28 mouse cellular contexts compared by ENCODE assay signal in genomic region chr16:57295216-57295934, GRCm38 (mm10). TPM values are rescaled to one million over a fixed set of nuclear protein-coding genes. Genes with fewer than 3 reads are reported as not detected.
DNase-seq lines count a peak whose midpoint lies in the region; ATAC-seq and TF ChIP-seq lines count a peak whose summit lies in the region.
"Had no signal": no experiment of that assay in that cellular context is flagged by ENCODE, and none has a peak within 500 bp of the region (broad histone marks: within the 10 kb centered on the region; RNA-seq: fewer than 3 reads in every experiment).

No protein-coding gene starts in this region.

- H3K36me3 ChIP-seq in kidney, embryonic 16.5 days (ENCODE audit: insufficient read depth, low read length) = no peaks in the 10 kb centered on the region
- H3K36me3 ChIP-seq in kidney, embryonic 15.5 days = no peaks in the 10 kb centered on the region
- no peaks in the 10 kb centered on the region for H3K36me3 ChIP-seq in CH12.LX (replicated peaks in 1 of 2; ENCODE audit: control insufficient read depth in 1 of 2, insufficient read depth in 1 of 2, low read length in 1 of 2)
- no peaks in the 10 kb centered on the region for H3K36me3 ChIP-seq in hindbrain, embryonic 16.5 days (ENCODE audit: control insufficient read depth, insufficient read depth, low read length)
- H3K36me3 ChIP-seq: embryonic facial prominence, embryonic 13.5 days; embryonic facial prominence, embryonic 15.5 days; forebrain, embryonic 10.5 days; forebrain, embryonic 12.5 days; G1E had no signal

- WGBS in kidney, embryonic 16.5 days = 81% methylated on average over 10 of the region's 10 CpGs
- WGBS in kidney, embryonic 15.5 days = 79% methylated on average over 10 of the region's 10 CpGs
- 66% methylated on average over 10 of the region's 10 CpGs for WGBS in lung, adult 2 months
- WGBS in hindbrain, embryonic 16.5 days = 89% methylated on average over 10 of the region's 10 CpGs

- no peaks in the 10 kb centered on the region for H3K79me2 ChIP-seq in CH12.LX (replicated peaks; ENCODE audit: control insufficient read depth, extremely low read depth, insufficient read depth, poor library complexity, severe bottlenecking)

- H3K27me3 ChIP-seq in kidney, embryonic 16.5 days (ENCODE audit: insufficient read depth, low read length) = no peaks in the 10 kb centered on the region
- H3K27me3 ChIP-seq in kidney, embryonic 15.5 days = no peaks in the 10 kb centered on the region
- H3K27me3 ChIP-seq in CH12.LX (replicated peaks) (no peaks in the 10 kb centered on the region), Patski (no peaks in the 10 kb centered on the region)
- no peaks in the 10 kb centered on the region for H3K27me3 ChIP-seq in hindbrain, embryonic 16.5 days (replicated peaks; ENCODE audit: control insufficient read depth, insufficient read depth, low read length)
- H3K27me3 ChIP-seq: embryonic facial prominence, embryonic 13.5 days; embryonic facial prominence, embryonic 15.5 days; forebrain, embryonic 12.5 days had no signal

- no peak overlapping the region for H3K9ac ChIP-seq in kidney, embryonic 16.5 days (replicated peaks; ENCODE audit: low read length)
- H3K9ac ChIP-seq in kidney, embryonic 15.5 days = no peak overlapping the region
- no peak overlapping the region for H3K9ac ChIP-seq in CH12.LX (ENCODE audit: insufficient read depth, low read depth)
- no peak overlapping the region for H3K9ac ChIP-seq in hindbrain, embryonic 16.5 days (ENCODE audit: low read depth, low read length)
- H3K9ac ChIP-seq: embryonic facial prominence, embryonic 13.5 days; embryonic facial prominence, embryonic 15.5 days; forebrain, embryonic 12.5 days had no signal

- ATAC-seq in kidney, embryonic 16.5 days (ENCODE audit: low FRiP score, low TSS enrichment) = 0 out of 2 replicates have a peak, but pooled peaks have one; percentile 4
- ATAC-seq in kidney, embryonic 15.5 days (replicated peaks; ENCODE audit: low FRiP score) = no peak
- ATAC-seq in Patski = peak; percentile 31
- ATAC-seq in hindbrain, embryonic 16.5 days = no peak
- ATAC-seq: forebrain, embryonic 14.5 days; forebrain, embryonic 16.5 days had no signal

- no peaks in the 10 kb centered on the region for H3K9me3 ChIP-seq in kidney, embryonic 16.5 days (ENCODE audit: low read length)
- no peaks in the 10 kb centered on the region for H3K9me3 ChIP-seq in kidney, embryonic 15.5 days (replicated peaks)
- H3K9me3 ChIP-seq in CH12.LX (replicated peaks; ENCODE audit: low read length) = peaks cover 2% of the 10 kb centered on the region
- no peaks in the 10 kb centered on the region for H3K9me3 ChIP-seq in hindbrain, embryonic 16.5 days (ENCODE audit: control insufficient read depth, low read length)
- H3K9me3 ChIP-seq: embryonic facial prominence, embryonic 13.5 days; embryonic facial prominence, embryonic 15.5 days; forebrain, embryonic 10.5 days; forebrain, embryonic 12.5 days; G1E had no signal

- no peak overlapping the region for H3K4me3 ChIP-seq in kidney, embryonic 16.5 days (ENCODE audit: low read length)
- no peak overlapping the region for H3K4me3 ChIP-seq in kidney, embryonic 15.5 days (replicated peaks)
- H3K4me3 ChIP-seq in lung, adult 2 months (replicated peaks; ENCODE audit: extremely low read depth, low read depth, low read length) = no peak overlapping the region
- H3K4me3 ChIP-seq in CH12.LX (replicated peaks in 1 of 3; ENCODE audit: low read depth in 2 of 3, low read length in 2 of 3, poor library complexity in 1 of 3) = no peak overlapping the region
- H3K4me3 ChIP-seq in hindbrain, embryonic 16.5 days (ENCODE audit: low read length) = no peak overlapping the region
- H3K4me3 ChIP-seq: embryonic facial prominence, embryonic 13.5 days; embryonic facial prominence, embryonic 15.5 days; erythroblast, embryonic 14.5 days; forebrain, embryonic 10.5 days; forebrain, embryonic 12.5 days had no signal

- no peak overlapping the region for H3K4me2 ChIP-seq in kidney, embryonic 16.5 days (replicated peaks; ENCODE audit: low read depth, low read length)
- no peak overlapping the region for H3K4me2 ChIP-seq in kidney, embryonic 15.5 days
- H3K4me2 ChIP-seq in CH12.LX (ENCODE audit: insufficient read depth, low read depth, poor library complexity, severe bottlenecking) = no peak overlapping the region
- no peak overlapping the region for H3K4me2 ChIP-seq in hindbrain, embryonic 16.5 days (ENCODE audit: low read length)
- H3K4me2 ChIP-seq: embryonic facial prominence, embryonic 13.5 days; embryonic facial prominence, embryonic 15.5 days; forebrain, embryonic 12.5 days had no signal

- H3K27ac ChIP-seq in kidney, embryonic 16.5 days (ENCODE audit: low read length) = no peak overlapping the region
- no peak overlapping the region for H3K27ac ChIP-seq in kidney, embryonic 15.5 days
- no peak overlapping the region for H3K27ac ChIP-seq in CH12.LX (ENCODE audit: insufficient read depth, low read depth)
- no peak overlapping the region for H3K27ac ChIP-seq in hindbrain, embryonic 16.5 days (ENCODE audit: low read depth, low read length)
- H3K27ac ChIP-seq: embryonic facial prominence, embryonic 13.5 days; embryonic facial prominence, embryonic 15.5 days; forebrain, embryonic 10.5 days; forebrain, embryonic 12.5 days had no signal

- peak; percentile 26 for DNase-seq in lung, postnatal 25 days (ENCODE audit: low spot score)
- DNase-seq in lung, adult 2 months = no peak
- DNase-seq in CH12.LX (ENCODE audit: extremely low read depth) (no peak), Patski (ENCODE audit: low read depth, low spot score) (no peak)
- DNase-seq: adrenal gland, adult 2 months; adrenal gland, postnatal 10 days; adrenal gland, postnatal 25 days; cerebellum, adult 11 months; cerebellum, adult 18-20 months; cerebellum, adult 8-10 months; cerebellum, adult 9-11 months; cerebellum, postnatal 14 days; cerebellum, postnatal 36 days; embryo, embryonic 11 days had no signal

- CTCF ChIA-PET in Patski (lab: Charles Lee) = interaction anchor here (1.0 kb wide), 1 partner anchor 12 kb away, joined by 3 read pairs; no protein-coding TSS in a partner anchor

- in situ Hi-C loops in CH12.LX (cut with MboI; ENCODE audit: low pct_ligation_motif_present, low pct_unique_long_range_greater_than_20kb, low sequenced_read_pairs) = no loop called here
- in situ Hi-C loops in Patski (cut with MboI; ENCODE audit: low pct_unique_long_range_greater_than_20kb) = no loop called here

- no peak for TF ChIP-seq POLR2A in lung, adult 2 months (IDR thresholded peaks at IDR 0.05; ENCODE audit: borderline replicate concordance, extremely low read depth, low read depth, low read length)
- TF ChIP-seq POLR2A in CH12.LX (IDR thresholded peaks at IDR 0.05; ENCODE audit: low read depth, low read length) = no peak

- TF ChIP-seq EP300 in CH12.LX (IDR thresholded peaks at IDR 0.05; ENCODE audit: low read length) = no peak

- no peaks in the 10 kb centered on the region for H3K4me1 ChIP-seq in kidney, embryonic 16.5 days (ENCODE audit: insufficient read depth, low read length)
- H3K4me1 ChIP-seq in kidney, embryonic 15.5 days = no peaks in the 10 kb centered on the region
- H3K4me1 ChIP-seq in lung, adult 2 months (ENCODE audit: control insufficient read depth, insufficient read depth, low read length) = no peaks in the 10 kb centered on the region
- H3K4me1 ChIP-seq in CH12.LX (ENCODE audit: control insufficient read depth in 1 of 2, insufficient read depth in 2 of 2) = no peaks in the 10 kb centered on the region
- H3K4me1 ChIP-seq in hindbrain, embryonic 16.5 days (ENCODE audit: control insufficient read depth, insufficient read depth, low read depth, low read length) = no peaks in the 10 kb centered on the region
- H3K4me1 ChIP-seq: embryonic facial prominence, embryonic 13.5 days; embryonic facial prominence, embryonic 15.5 days; forebrain, embryonic 10.5 days; forebrain, embryonic 12.5 days had no signal

- no peak for TF ChIP-seq RAD21 in CH12.LX (IDR thresholded peaks at IDR 0.05; ENCODE audit: low read depth, low read length)

- TF ChIP-seq CTCF in lung, adult 2 months (IDR thresholded peaks at IDR 0.05; ENCODE audit: insufficient read depth, low read length) = no peak
- no peak for TF ChIP-seq CTCF in CH12.LX (conservative IDR thresholded peaks at IDR 0.05 in 1 of 2, IDR thresholded peaks at IDR 0.05 in 1 of 2; ENCODE audit: low read depth in 2 of 2, low read length in 2 of 2)
- TF ChIP-seq CTCF in Patski (IDR thresholded peaks at IDR 0.05) = no peak

- dilution Hi-C loops in CH12.LX (cut with MboI; ENCODE audit: extremely low pct_ligation_motif_present, extremely low pct_unique_long_range_greater_than_20kb, low sequenced_read_pairs) = no loop called here

- POLR2A ChIA-PET in Patski (lab: Charles Lee) = no interaction called here

TF ChIP-seq in CH12.LX, 34 proteins besides CTCF, POLR2A, EP300 and RAD21:
- TF ChIP-seq ZNF384 (IDR thresholded peaks at IDR 0.05; ENCODE audit: low read depth, low read length) (no peak), ELF1 (IDR thresholded peaks at IDR 0.05; ENCODE audit: low read depth, low read length) (peak; percentile 11; the same call in 1 of the 2 replicates)
TF ChIP-seq in CH12.LX: peak in this region for 1.

RNA-seq across cellular contexts. Expression of gene Tmem30c, which starts 2.7 kb away (rescaled TPM):
- polyA plus RNA-seq in kidney, embryonic 16.5 days (2015; fragmentation: Nextera tagmentation; extraction: Ambion mirVana) = 0.13 TPM in 1 of 2 replicates, not detected in the other
- 0.06 and 0.10 TPM in 2 replicates for polyA plus RNA-seq in kidney, embryonic 15.5 days (2015; fragmentation: Nextera tagmentation; extraction: Ambion mirVana)
- polyA plus RNA-seq in lung, adult 2 months (2012; rRNA removed) = not detected in 2 replicates
- total RNA-seq in CH12.LX (2012; rRNA removed) = not detected in 2 replicates
- 0.07 TPM in 1 of 2 replicates, not detected in the other for total RNA-seq in CH12.LX (2014; rRNA removed)
- 0.16 TPM in 2 replicates for polyA plus RNA-seq in CH12.LX (2012; ENCODE audit: insufficient read length, low read depth)
- polyA plus RNA-seq in Patski (2021) = not detected
- 0.31 and 0.34 TPM in 2 replicates for polyA plus RNA-seq in hindbrain, embryonic 16.5 days (2015; fragmentation: Nextera tagmentation; extraction: Ambion mirVana)
- total RNA-seq: adrenal gland, adult 2 months; adrenal gland, postnatal 10 days; adrenal gland, postnatal 25 days; common myeloid progenitor, adult 5-6 weeks had no signal
- polyA plus RNA-seq: adrenal gland, adult 2 months; C2C12; embryonic facial prominence, embryonic 11.5 days; erythroblast, embryonic 14.5 days; forebrain, embryonic 10.5 days; forebrain, embryonic 14.5 days; G1E had no signal

RNA-seq across cellular contexts. Expression of gene Filip1l, which starts 57.5 kb away (rescaled TPM):
- polyA plus RNA-seq in kidney, embryonic 16.5 days (2015; fragmentation: Nextera tagmentation; extraction: Ambion mirVana) = 27.7 and 28.1 TPM in 2 replicates
- polyA plus RNA-seq in kidney, embryonic 15.5 days (2015; fragmentation: Nextera tagmentation; extraction: Ambion mirVana) = 24.2 and 24.8 TPM in 2 replicates
- 10.3 and 15.1 TPM in 2 replicates for polyA plus RNA-seq in lung, adult 2 months (2012; rRNA removed)
- total RNA-seq in CH12.LX (2012; rRNA removed) (2.0 and 2.1 TPM in 2 replicates), CH12.LX (2014; rRNA removed) (5.7 and 6.8 TPM in 2 replicates)
- polyA plus RNA-seq in CH12.LX (2012; ENCODE audit: insufficient read length, low read depth) (17.6 and 17.9 TPM in 2 replicates), Patski (2021) (116 TPM)
- 2.2 and 3.2 TPM in 2 replicates for polyA plus RNA-seq in hindbrain, embryonic 16.5 days (2015; fragmentation: Nextera tagmentation; extraction: Ambion mirVana)
- polyA plus RNA-seq: erythroblast, embryonic 14.5 days had no signal

Comparison
In these comparisons a context has a peak if more than half of its experiments do, and no peak if none do; other contexts are left out.
1. ATAC-seq: peak in kidney, embryonic 16.5 days (single experiment) and Patski (single experiment); none in kidney, embryonic 15.5 days (single experiment) and hindbrain, embryonic 16.5 days (single experiment).